Mouse (Mus musculus): ENCODE data around the gene Cdkal1. TPM values are rescaled to one million over a fixed set of nuclear protein-coding genes. Genes with fewer than 3 reads are reported as not detected.

Gene Cdkal1
- polyA plus RNA-seq, 1 experiment: 5.6 TPM

- TF ChIP-seq TCF3 (IDR thresholded peaks at IDR 0.05; ENCODE audit: insufficient read length, low read depth) (no peak), MYOD1 (IDR thresholded peaks at IDR 0.05; ENCODE audit: control insufficient read depth in 1 of 3, insufficient read length in 2 of 3, low read depth in 2 of 3) (no peak), MYOG (IDR thresholded peaks at IDR 0.05; ENCODE audit: control insufficient read depth in 1 of 3, insufficient read depth in 1 of 3, insufficient read length in 2 of 3, low read depth in 2 of 3) (no peak), POLR2A (IDR thresholded peaks at IDR 0.05; ENCODE audit: insufficient read length, low read depth) (no peak), TCF12 (IDR thresholded peaks at IDR 0.05; ENCODE audit: insufficient read depth, poor library complexity, severe bottlenecking) (no peak), E2F4 (IDR thresholded peaks at IDR 0.05; ENCODE audit: insufficient read depth) (no peak), MAX (IDR thresholded peaks at IDR 0.05; ENCODE audit: low read depth) (no peak), CEBPB (IDR thresholded peaks at IDR 0.05; ENCODE audit: insufficient read depth, poor library complexity, severe bottlenecking) (no peak)
Measured at GRCm38 (mm10) chr13:29489476-29489875, 366.0 kb downstream of the Cdkal1 start.

DNA sequence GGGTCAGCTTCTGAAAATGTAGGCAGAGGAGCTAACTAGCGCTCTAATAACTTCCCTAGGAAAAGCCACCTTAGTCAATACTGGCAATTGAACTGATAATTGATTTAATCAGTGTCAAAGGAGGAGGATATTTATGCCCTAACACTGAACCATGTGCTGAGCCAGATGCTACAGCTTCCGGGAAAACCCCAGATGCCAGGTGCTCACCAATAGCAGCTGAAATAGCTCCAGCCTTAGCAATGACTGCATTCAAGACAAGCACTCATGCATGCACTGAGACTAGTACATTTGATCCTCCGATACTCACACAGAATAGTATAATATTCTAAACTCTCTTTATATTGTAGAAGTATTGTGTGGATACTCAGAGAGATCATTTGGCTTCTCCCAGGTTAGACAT lies 368.8 kb downstream of the Cdkal1 start:
- no peak overlapping the region for H3K4me2 ChIP-seq (ENCODE audit: low read depth)

More at GRCm38 (mm10) chr13:29489476-29489875, 366.0 kb downstream of the Cdkal1 start:
- Histone ChIP-seq H3K27me3 (ENCODE audit: control insufficient read depth, insufficient read depth, insufficient read length) (no peaks in the 10 kb centered on the region), H3K4me2 (ENCODE audit: low read depth) (no peak overlapping the region), H3K79me2 (ENCODE audit: control insufficient read depth, insufficient read depth) (no peaks in the 10 kb centered on the region), H3K36me3 (ENCODE audit: control insufficient read depth, insufficient read depth) (no peaks in the 10 kb centered on the region), H3K4me3 (no peak overlapping the region), H3ac (ENCODE audit: control insufficient read depth, insufficient read length) (no peak overlapping the region)

GRCm38 (mm10) chr13:29483950-29484349 lies 371.5 kb downstream of the Cdkal1 start:
- Histone ChIP-seq H3K79me2 (ENCODE audit: control insufficient read depth, insufficient read depth) (no peaks in the 10 kb centered on the region), H3K4me3 (no peak overlapping the region), H3K36me3 (ENCODE audit: control insufficient read depth, insufficient read depth) (no peaks in the 10 kb centered on the region), H3K27me3 (ENCODE audit: control insufficient read depth, insufficient read depth, insufficient read length) (no peaks in the 10 kb centered on the region), H3K4me2 (ENCODE audit: low read depth) (no peak overlapping the region), H3ac (ENCODE audit: control insufficient read depth, insufficient read length) (no peak overlapping the region)
- TF ChIP-seq MYOD1 (IDR thresholded peaks at IDR 0.05; ENCODE audit: control insufficient read depth in 1 of 3, insufficient read length in 2 of 3, low read depth in 2 of 3) (no peak), MYOG (IDR thresholded peaks at IDR 0.05; ENCODE audit: control insufficient read depth in 1 of 3, insufficient read depth in 1 of 3, insufficient read length in 2 of 3, low read depth in 2 of 3) (no peak), USF1 (IDR thresholded peaks at IDR 0.05; ENCODE audit: low read depth) (no peak), TCF12 (IDR thresholded peaks at IDR 0.05; ENCODE audit: insufficient read depth, poor library complexity, severe bottlenecking) (no peak), POLR2A (IDR thresholded peaks at IDR 0.05; ENCODE audit: insufficient read length, low read depth) (no peak), TCF3 (IDR thresholded peaks at IDR 0.05; ENCODE audit: insufficient read length, low read depth) (no peak), MAX (IDR thresholded peaks at IDR 0.05; ENCODE audit: low read depth) (no peak), REST (IDR thresholded peaks at IDR 0.05; ENCODE audit: insufficient read depth, insufficient read length) (no peak), POLR2AphosphoS2 (IDR thresholded peaks at IDR 0.05; ENCODE audit: insufficient read length, low read depth) (no peak), SRF (IDR thresholded peaks at IDR 0.05; ENCODE audit: control insufficient read depth, insufficient read length, low read depth) (no peak), CEBPB (IDR thresholded peaks at IDR 0.05; ENCODE audit: insufficient read depth, poor library complexity, severe bottlenecking) (no peak), E2F4 (IDR thresholded peaks at IDR 0.05; ENCODE audit: insufficient read depth) (no peak)

More for the DNA sequence above, 368.8 kb downstream of the Cdkal1 start:
- no peaks in the 10 kb centered on the region for H3K27me3 ChIP-seq (ENCODE audit: control insufficient read depth, insufficient read depth, insufficient read length)
- H3K79me2 ChIP-seq (ENCODE audit: control insufficient read depth, insufficient read depth): no peaks in the 10 kb centered on the region
- H3ac ChIP-seq (ENCODE audit: control insufficient read depth, insufficient read length): no peak overlapping the region
- H3K36me3 ChIP-seq (ENCODE audit: control insufficient read depth, insufficient read depth): no peaks in the 10 kb centered on the region
- H3K4me3 ChIP-seq: no peak overlapping the region
- TF ChIP-seq USF1 (IDR thresholded peaks at IDR 0.05; ENCODE audit: low read depth): no peak
- TF ChIP-seq TCF12 (IDR thresholded peaks at IDR 0.05; ENCODE audit: insufficient read depth, poor library complexity, severe bottlenecking): no peak
- peak in 2 of 3 experiments; percentile 36 to 53 for TF ChIP-seq MYOD1 (IDR thresholded peaks at IDR 0.05; ENCODE audit: control insufficient read depth in 1 of 3, insufficient read length in 2 of 3, low read depth in 2 of 3)
- TF ChIP-seq CEBPB (IDR thresholded peaks at IDR 0.05; ENCODE audit: insufficient read depth, poor library complexity, severe bottlenecking): no peak
- no peak for TF ChIP-seq REST (IDR thresholded peaks at IDR 0.05; ENCODE audit: insufficient read depth, insufficient read length)
- no peak for TF ChIP-seq POLR2A (IDR thresholded peaks at IDR 0.05; ENCODE audit: insufficient read length, low read depth)
- TF ChIP-seq SRF (IDR thresholded peaks at IDR 0.05; ENCODE audit: control insufficient read depth, insufficient read length, low read depth): no peak
- no peak for TF ChIP-seq TCF3 (IDR thresholded peaks at IDR 0.05; ENCODE audit: insufficient read length, low read depth)
- no peak for TF ChIP-seq MAX (IDR thresholded peaks at IDR 0.05; ENCODE audit: low read depth)
- TF ChIP-seq MYOG (IDR thresholded peaks at IDR 0.05; ENCODE audit: control insufficient read depth in 1 of 3, insufficient read depth in 1 of 3, insufficient read length in 2 of 3, low read depth in 2 of 3): peak in 1 of 3 experiments; percentile 63
- no peak for TF ChIP-seq POLR2AphosphoS2 (IDR thresholded peaks at IDR 0.05; ENCODE audit: insufficient read length, low read depth)
- TF ChIP-seq E2F4 (IDR thresholded peaks at IDR 0.05; ENCODE audit: insufficient read depth): no peak

DNA sequence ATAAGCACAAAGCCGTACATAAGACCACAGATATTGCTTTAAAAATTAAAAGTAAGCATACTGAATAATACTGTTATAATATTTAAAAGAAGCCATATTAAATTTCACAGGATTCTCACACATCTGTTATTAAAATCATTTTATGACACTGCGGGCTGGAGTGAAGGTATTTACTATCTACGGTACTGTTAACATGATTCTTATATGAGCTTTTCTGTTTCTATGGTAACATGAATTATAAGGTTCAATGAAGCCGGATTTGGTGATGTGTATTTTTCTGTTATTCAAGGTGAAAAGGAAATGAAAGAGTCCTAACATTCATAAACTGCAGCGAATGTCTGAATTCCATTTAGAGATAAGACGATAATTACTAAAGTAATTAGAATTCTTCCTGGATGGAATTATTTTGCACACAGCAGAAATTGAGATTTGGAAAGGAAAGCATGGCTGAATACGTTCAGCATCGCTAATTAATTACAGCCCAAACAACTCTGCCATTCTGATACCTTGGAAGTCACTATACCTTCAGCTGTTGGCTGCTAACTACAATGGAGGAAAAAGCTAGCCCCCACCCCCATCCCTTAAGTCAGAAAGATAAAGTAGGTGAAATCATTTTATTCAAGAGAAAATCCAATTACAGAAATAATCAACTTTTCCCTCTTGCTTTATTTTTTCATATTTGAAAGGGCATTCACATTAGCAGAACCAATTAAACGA lies 373.2 kb downstream of the Cdkal1 start:
- TF ChIP-seq TCF3 (IDR thresholded peaks at IDR 0.05; ENCODE audit: insufficient read length, low read depth): no peak
- no peak for TF ChIP-seq POLR2AphosphoS2 (IDR thresholded peaks at IDR 0.05; ENCODE audit: insufficient read length, low read depth)
- no peak for TF ChIP-seq E2F4 (IDR thresholded peaks at IDR 0.05; ENCODE audit: insufficient read depth)
- no peak for TF ChIP-seq MAX (IDR thresholded peaks at IDR 0.05; ENCODE audit: low read depth)
- TF ChIP-seq MYOD1 (IDR thresholded peaks at IDR 0.05; ENCODE audit: control insufficient read depth in 1 of 3, insufficient read length in 2 of 3, low read depth in 2 of 3): no peak
- no peak for TF ChIP-seq REST (IDR thresholded peaks at IDR 0.05; ENCODE audit: insufficient read depth, insufficient read length)
- TF ChIP-seq MYOG (IDR thresholded peaks at IDR 0.05; ENCODE audit: control insufficient read depth in 1 of 3, insufficient read depth in 1 of 3, insufficient read length in 2 of 3, low read depth in 2 of 3): no peak
- TF ChIP-seq POLR2A (IDR thresholded peaks at IDR 0.05; ENCODE audit: insufficient read length, low read depth): no peak
- TF ChIP-seq USF1 (IDR thresholded peaks at IDR 0.05; ENCODE audit: low read depth): no peak
- no peak for TF ChIP-seq SRF (IDR thresholded peaks at IDR 0.05; ENCODE audit: control insufficient read depth, insufficient read length, low read depth)
- TF ChIP-seq TCF12 (IDR thresholded peaks at IDR 0.05; ENCODE audit: insufficient read depth, poor library complexity, severe bottlenecking): no peak
- Histone ChIP-seq H3K4me2 (ENCODE audit: low read depth) (no peak overlapping the region), H3K79me2 (ENCODE audit: control insufficient read depth, insufficient read depth) (no peaks in the 10 kb centered on the region), H3ac (ENCODE audit: control insufficient read depth, insufficient read length) (no peak overlapping the region), H3K4me3 (no peak overlapping the region), H3K27me3 (ENCODE audit: control insufficient read depth, insufficient read depth, insufficient read length) (no peaks in the 10 kb centered on the region), H3K36me3 (ENCODE audit: control insufficient read depth, insufficient read depth) (no peaks in the 10 kb centered on the region)

Data from myocyte (in vitro differentiated cells).